Mouse (Mus musculus) ES-E14 (cell line): Measurements from ENCODE around the gene Ppp6r1. TPM values are rescaled to one million over a fixed set of nuclear protein-coding genes. Genes with fewer than 3 reads are reported as not detected.

ENCODE experiments used
- DNase-seq: peaks from one replicate; pipeline ENCODE4 v3.0.0-alpha.2; 2013; ENCODE audit warnings: low read depth, low spot score
- H3K27ac ChIP-seq: 2 replicates; pipeline ENCODE4 v1.5.1; 2012; ENCODE audit warnings: low read depth, mild to moderate bottlenecking, low read length, moderate library complexity, mixed read lengths; ENCODE audit not compliant: poor library complexity, insufficient read depth, severe bottlenecking
- H3K36me3 ChIP-seq: 2 replicates; pipeline ENCODE4 v1.6.1; 2012; ENCODE audit warnings: mild to moderate bottlenecking, low read length, moderate library complexity, mixed read lengths; ENCODE audit not compliant: control insufficient read depth, poor library complexity, insufficient read depth, severe bottlenecking
- H3K4me1 ChIP-seq, 2 experiments: fragments of 150-350 bp in 1 of 2; sonication (generic) in 1 of 2; 2 replicates each; pipeline ENCODE4 v1.6.1; 2012; ENCODE audit warnings: low read length in 2 of 2, mild to moderate bottlenecking in 1 of 2, mixed read lengths in 1 of 2; ENCODE audit not compliant: control insufficient read depth in 2 of 2, insufficient read depth in 2 of 2, poor library complexity in 1 of 2
- H3K4me3 ChIP-seq, 2 experiments: fragments of 150-350 bp in 1 of 2; sonication (generic) in 1 of 2; 2 replicates each; pipeline ENCODE4 v1.5.1; 2012; ENCODE audit warnings: low read length in 2 of 2, low read depth in 1 of 2, mild to moderate bottlenecking in 1 of 2, mixed read lengths in 1 of 2; ENCODE audit not compliant: insufficient read depth in 1 of 2, poor library complexity in 1 of 2, severe bottlenecking in 1 of 2
- H3K9ac ChIP-seq: 2 replicates; pipeline ENCODE4 v1.6.1; 2012; ENCODE audit warnings: low read depth, mild to moderate bottlenecking, low read length, mixed read lengths; ENCODE audit not compliant: poor library complexity, insufficient read depth, severe bottlenecking
- H3K9me3 ChIP-seq: fragments of 150-350 bp; sonication (generic); 2 replicates; pipeline ENCODE4 v1.6.1; 2012; ENCODE audit warnings: low read depth, mild to moderate bottlenecking, low read length; ENCODE audit not compliant: control insufficient read depth, insufficient read depth
- CHD2 ChIP-seq: IDR thresholded peaks from 2 replicates; pipeline ENCODE4 v1.6.1; 2014; ENCODE audit warnings: mild to moderate bottlenecking, low read depth, low read length, inconsistent platforms
- HCFC1 ChIP-seq: IDR thresholded peaks from 2 replicates; pipeline ENCODE4 v1.6.1; 2012; ENCODE audit warnings: low read length, inconsistent platforms, borderline replicate concordance; ENCODE audit not compliant: insufficient read depth
- MAFK ChIP-seq: IDR thresholded peaks from 2 replicates; pipeline ENCODE4 v1.6.1; 2014; ENCODE audit warnings: mild to moderate bottlenecking, low read depth, low read length, inconsistent platforms; ENCODE audit not compliant: insufficient read depth
- ZC3H11A ChIP-seq: IDR thresholded peaks from 2 replicates; pipeline ENCODE4 v1.6.1; 2012; ENCODE audit warnings: low read depth, mild to moderate bottlenecking, inconsistent platforms, low read length, borderline replicate concordance
- ZNF384 ChIP-seq: IDR thresholded peaks from 2 replicates; pipeline ENCODE4 v1.6.1; 2012; ENCODE audit warnings: low read depth, low read length, inconsistent platforms
- in situ Hi-C, 2 experiments: fragments of 600-800 bp; cut with MboI; formaldehyde crosslinking; loops; one replicate each; pipeline ENCODE4 v1.15.1; 2025; ENCODE audit warnings: low sequenced_read_pairs in 2 of 2, inconsistent platforms in 1 of 2; ENCODE audit not compliant: unreplicated experiment in 2 of 2
- total RNA-seq: library from RNA; depleted of rRNA; stranded (reverse); fragments of 300-350 nt; gene quantifications from 2 replicates; pipeline ENCODE4 v1.2.3, GENCODE M21; 2012

The Ppp6r1 gene
- total RNA-seq, 1 experiment = 62.9 TPM

DNA sequence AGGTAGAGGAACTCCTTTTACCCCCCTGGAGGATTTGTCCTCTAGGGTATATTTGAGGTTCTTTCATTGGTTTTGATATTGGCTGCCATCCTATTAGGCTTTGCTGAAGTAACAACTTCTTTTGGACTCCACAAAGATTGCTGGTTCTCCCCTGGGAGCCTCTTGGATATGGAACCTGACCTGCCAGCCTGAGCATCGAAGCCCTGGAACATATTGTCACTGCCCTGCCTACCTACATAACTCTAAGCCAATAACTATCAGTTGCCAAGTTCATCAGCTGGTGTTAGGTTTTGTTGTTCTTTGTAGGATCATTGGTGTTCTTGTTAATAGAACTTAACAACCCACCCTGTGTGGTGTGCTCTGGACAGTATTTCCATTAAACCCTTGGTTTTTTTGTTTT, 45.9 kb downstream of the Ppp6r1 start:
- TF ChIP-seq ZNF384 = no peak
- no peak for TF ChIP-seq MAFK
- TF ChIP-seq CHD2 = no peak
- no peak for TF ChIP-seq ZC3H11A
- TF ChIP-seq HCFC1 = no peak
- H3K4me3 ChIP-seq = no peak overlapping the region
- no peaks in the 10 kb centered on the region for H3K9me3 ChIP-seq
- no peak for DNase-seq
- no peak overlapping the region for H3K9ac ChIP-seq
- peaks cover 0 to 2% of the 10 kb centered on the region in 2 experiments; a peak in 1 of 4 replicates for H3K4me1 ChIP-seq
- in situ Hi-C loops = no loop called here
- H3K27ac ChIP-seq = no peak overlapping the region
- H3K36me3 ChIP-seq = no peaks in the 10 kb centered on the region

DNA sequence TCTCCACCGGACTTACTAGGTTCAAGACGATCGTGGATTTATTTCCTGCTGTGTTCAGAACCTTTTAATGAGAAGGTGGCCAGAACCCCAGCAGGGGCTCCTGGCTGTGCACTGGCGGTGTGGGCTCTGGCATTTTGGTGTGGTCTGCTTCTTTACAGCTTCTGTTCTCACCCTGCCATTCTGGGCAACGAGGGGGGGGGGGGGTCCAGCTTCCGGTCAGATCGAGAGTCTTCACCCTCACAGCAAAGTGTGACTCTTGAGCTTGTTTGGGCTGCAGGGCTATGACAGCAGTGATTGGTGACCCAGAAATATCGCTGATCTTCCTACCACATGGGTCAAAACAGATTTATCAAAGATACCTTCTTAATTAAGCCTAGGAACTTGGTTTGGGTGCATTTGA, 46.4 kb downstream of the Ppp6r1 start:
- no peak for DNase-seq

GRCm38 (mm10) chr7:4611921-4612341, 46.9 kb downstream of the Ppp6r1 start:
- in situ Hi-C loops = no loop called here
- Histone ChIP-seq H3K4me3 (peak overlapping the region in 1 of 2 experiments; percentile 30; a peak in 2 of 4 replicates), H3K9ac (no peak overlapping the region), H3K27ac (no peak overlapping the region), H3K36me3 (no peaks in the 10 kb centered on the region), H3K9me3 (no peaks in the 10 kb centered on the region), H3K4me1 (peaks cover 0 to 2% of the 10 kb centered on the region in 2 experiments; a peak in 1 of 4 replicates)
- DNase-seq = no peak
- TF ChIP-seq ZNF384 (no peak), ZC3H11A (no peak), CHD2 (no peak), HCFC1 (no peak), MAFK (no peak)

More for the DNA sequence above, 46.4 kb downstream of the Ppp6r1 start:
- Histone ChIP-seq H3K9ac (no peak overlapping the region), H3K27ac (no peak overlapping the region), H3K4me3 (peak overlapping the region in 1 of 2 experiments; percentile 30; a peak in 2 of 4 replicates), H3K4me1 (peaks cover 0 to 2% of the 10 kb centered on the region in 2 experiments; a peak in 1 of 4 replicates), H3K36me3 (no peaks in the 10 kb centered on the region), H3K9me3 (no peaks in the 10 kb centered on the region)
- no peak for TF ChIP-seq ZC3H11A
- no peak for TF ChIP-seq MAFK
- no peak for TF ChIP-seq ZNF384
- no peak for TF ChIP-seq CHD2
- no peak for TF ChIP-seq HCFC1
- in situ Hi-C loops = no loop called here

DNA sequence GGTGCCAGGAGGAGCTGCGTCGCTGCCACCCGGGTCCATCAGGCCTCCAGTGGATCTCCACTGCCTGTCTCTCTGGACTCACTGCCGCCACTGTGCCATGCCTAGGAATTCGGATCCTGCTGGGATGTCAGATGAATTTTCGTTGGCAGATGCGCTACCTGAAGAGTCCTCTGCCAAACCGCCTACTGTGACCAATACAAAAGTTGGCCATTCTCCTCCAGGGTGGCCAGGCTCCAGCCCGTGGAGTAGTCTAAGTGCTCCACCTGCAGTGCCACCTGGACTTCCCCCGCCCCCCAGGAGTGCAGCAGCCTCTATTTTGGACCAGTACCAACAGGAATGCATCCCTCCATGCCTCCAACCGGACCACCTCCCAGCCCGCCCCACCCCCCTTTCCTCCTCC, 47.3 kb downstream of the Ppp6r1 start:
- no peak overlapping the region for H3K4me3 ChIP-seq
- H3K27ac ChIP-seq = no peak overlapping the region
- no peak overlapping the region for H3K9ac ChIP-seq
- no peaks in the 10 kb centered on the region for H3K9me3 ChIP-seq
- no peaks in the 10 kb centered on the region for H3K36me3 ChIP-seq
- peaks cover 0 to 2% of the 10 kb centered on the region in 2 experiments; a peak in 1 of 4 replicates for H3K4me1 ChIP-seq
- no peak for DNase-seq
- in situ Hi-C loops = no loop called here
- TF ChIP-seq CHD2 = no peak
- no peak for TF ChIP-seq HCFC1
- TF ChIP-seq MAFK = no peak
- TF ChIP-seq ZC3H11A = no peak
- TF ChIP-seq ZNF384 = no peak

GRCm38 (mm10) chr7:4608002-4608401, 50.8 kb downstream of the Ppp6r1 start:
- Histone ChIP-seq H3K4me1 (peaks cover 0 to 2% of the 10 kb centered on the region in 2 experiments; a peak in 1 of 4 replicates), H3K9ac (no peak overlapping the region), H3K27ac (no peak overlapping the region), H3K36me3 (no peaks in the 10 kb centered on the region), H3K9me3 (no peaks in the 10 kb centered on the region), H3K4me3 (no peak overlapping the region)
- TF ChIP-seq HCFC1 (no peak), ZNF384 (no peak), MAFK (no peak), CHD2 (no peak), ZC3H11A (no peak)
- in situ Hi-C loops = no loop called here
- DNase-seq = no peak
